Mouse (Mus musculus): ENCODE data around the gene Olfr1392. TPM values are rescaled to one million over a fixed set of nuclear protein-coding genes. Genes with fewer than 3 reads are reported as not detected.
"Not testable (repeated sequence)": the region's sequence is repeated elsewhere in the genome, so short reads cannot be mapped to it uniquely, and the experiment has no call there.

Gene Olfr1392
- polyA plus RNA-seq (2015; fragmentation: Nextera tagmentation; extraction: Ambion mirVana) = 0.10 and 0.15 TPM in 2 replicates

- 70% methylated on average over 1 of the region's 1 CpGs for WGBS
- H3K4me3 ChIP-seq (replicated peaks); H3K27ac ChIP-seq; ATAC-seq (replicated peaks; ENCODE audit: low FRiP score); H3K9ac ChIP-seq; H3K27me3 ChIP-seq; H3K4me1 ChIP-seq; H3K4me2 ChIP-seq; H3K9me3 ChIP-seq (replicated peaks); H3K36me3 ChIP-seq: not testable (repeated sequence)
These were observed at the start of gene Olfr1392 for GRCm38 (mm10) chr11:49284982-49285381. TSS of gene Olfr1392 (plus strand) at chr11:49285282.

GRCm38 (mm10) chr11:49235459-49236207, 49.4 kb upstream of the Olfr1392 start:
- WGBS = 67% methylated on average over 3 of the region's 3 CpGs
- H3K4me3 ChIP-seq (replicated peaks) = no peak overlapping the region
- no peak overlapping the region for H3K27ac ChIP-seq
- H3K4me1 ChIP-seq = no peaks in the 10 kb centered on the region
- no peaks in the 10 kb centered on the region for H3K36me3 ChIP-seq
- 0 out of 2 replicates have a peak, but pooled peaks cover 3% of the 10 kb centered on the region for H3K9me3 ChIP-seq (replicated peaks)
- ATAC-seq (replicated peaks; ENCODE audit: low FRiP score) = no peak
- H3K9ac ChIP-seq = no peak overlapping the region
- H3K27me3 ChIP-seq = no peaks in the 10 kb centered on the region
- no peak overlapping the region for H3K4me2 ChIP-seq

- H3K9ac ChIP-seq = no peak overlapping the region
- 0 out of 2 replicates have a peak, but pooled peaks cover 3% of the 10 kb centered on the region for H3K9me3 ChIP-seq (replicated peaks)
- no peak overlapping the region for H3K4me3 ChIP-seq (replicated peaks)
- no peaks in the 10 kb centered on the region for H3K4me1 ChIP-seq
- no peaks in the 10 kb centered on the region for H3K27me3 ChIP-seq
- 77% methylated on average over 1 of the region's 1 CpGs for WGBS
- no peak for ATAC-seq (replicated peaks; ENCODE audit: low FRiP score)
- H3K4me2 ChIP-seq = no peak overlapping the region
- no peak overlapping the region for H3K27ac ChIP-seq
- H3K36me3 ChIP-seq = no peaks in the 10 kb centered on the region
These were observed 48.2 kb upstream of the Olfr1392 start for GRCm38 (mm10) chr11:49236891-49237290.

GRCm38 (mm10) chr11:49237532-49237931, 47.5 kb upstream of the Olfr1392 start:
- H3K27me3 ChIP-seq = no peaks in the 10 kb centered on the region
- H3K4me3 ChIP-seq (replicated peaks) = no peak overlapping the region
- H3K36me3 ChIP-seq = no peaks in the 10 kb centered on the region
- no peak overlapping the region for H3K9ac ChIP-seq
- no peak overlapping the region for H3K27ac ChIP-seq
- WGBS = 64% methylated on average over 2 of the region's 2 CpGs
- 0 out of 2 replicates have a peak, but pooled peaks cover 3% of the 10 kb centered on the region for H3K9me3 ChIP-seq (replicated peaks)
- H3K4me1 ChIP-seq = no peaks in the 10 kb centered on the region
- H3K4me2 ChIP-seq = no peak overlapping the region
- ATAC-seq (replicated peaks; ENCODE audit: low FRiP score) = no peak

- H3K36me3 ChIP-seq = no peaks in the 10 kb centered on the region
- no peak overlapping the region for H3K9ac ChIP-seq
- no peak overlapping the region for H3K4me3 ChIP-seq (replicated peaks)
- no peak overlapping the region for H3K27ac ChIP-seq
- WGBS = 82% methylated on average over 1 of the region's 1 CpGs
- no peak overlapping the region for H3K4me2 ChIP-seq
- no peaks in the 10 kb centered on the region for H3K27me3 ChIP-seq
- no peak for ATAC-seq (replicated peaks; ENCODE audit: low FRiP score)
- H3K4me1 ChIP-seq = peaks cover 16% of the 10 kb centered on the region
- H3K9me3 ChIP-seq (replicated peaks) = 0 out of 2 replicates have a peak, but pooled peaks cover 3% of the 10 kb centered on the region
These were observed 44.8 kb upstream of the Olfr1392 start for GRCm38 (mm10) chr11:49240310-49240709.

GRCm38 (mm10) chr11:49240874-49241273, 44.2 kb upstream of the Olfr1392 start:
- Histone ChIP-seq H3K9ac (no peak overlapping the region), H3K4me3 (replicated peaks) (no peak overlapping the region), H3K27ac (no peak overlapping the region), H3K9me3 (replicated peaks) (0 out of 2 replicates have a peak, but pooled peaks cover 3% of the 10 kb centered on the region), H3K36me3 (no peaks in the 10 kb centered on the region), H3K4me1 (peaks cover 21% of the 10 kb centered on the region), H3K4me2 (no peak overlapping the region), H3K27me3 (no peaks in the 10 kb centered on the region)
- 80% methylated on average over 4 of the region's 4 CpGs for WGBS
- no peak for ATAC-seq (replicated peaks; ENCODE audit: low FRiP score)

GRCm38 (mm10) chr11:49241471-49241870, 43.6 kb upstream of the Olfr1392 start:
- no peak for ATAC-seq (replicated peaks; ENCODE audit: low FRiP score)
- Histone ChIP-seq H3K4me1 (peaks cover 27% of the 10 kb centered on the region), H3K4me3 (replicated peaks) (no peak overlapping the region), H3K4me2 (no peak overlapping the region), H3K27me3 (no peaks in the 10 kb centered on the region), H3K36me3 (no peaks in the 10 kb centered on the region), H3K27ac (peak overlapping the region; percentile 64), H3K9me3 (replicated peaks) (0 out of 2 replicates have a peak, but pooled peaks cover 3% of the 10 kb centered on the region), H3K9ac (no peak overlapping the region)
- WGBS = 78% methylated on average over 1 of the region's 1 CpGs

GRCm38 (mm10) chr11:49242944-49243626, 42.0 kb upstream of the Olfr1392 start:
- Histone ChIP-seq H3K27ac (peak overlapping the region; percentile 95), H3K27me3 (no peaks in the 10 kb centered on the region), H3K9ac (peak overlapping the region; percentile 47), H3K4me2 (peak overlapping the region; percentile 67), H3K4me1 (peaks cover 40% of the 10 kb centered on the region), H3K4me3 (replicated peaks) (peak overlapping the region; percentile 53), H3K9me3 (replicated peaks) (0 out of 2 replicates have a peak, but pooled peaks cover 3% of the 10 kb centered on the region), H3K36me3 (no peaks in the 10 kb centered on the region)
- 23% methylated on average over 11 of the region's 11 CpGs for WGBS
- no peak for ATAC-seq (replicated peaks; ENCODE audit: low FRiP score)

GRCm38 (mm10) chr11:49243727-49244594, 41.1 kb upstream of the Olfr1392 start, which contains the start of gene Mgat1:
TSS of gene Mgat1 (plus strand) at chr11:49244191.
- Histone ChIP-seq H3K4me3 (replicated peaks) (peak within 1 kb of the TSS; percentile 53), H3K4me1 (peaks cover 48% of the 10 kb centered on the region), H3K9ac (peak within 1 kb of the TSS; percentile 47), H3K27ac (peak within 1 kb of the TSS; percentile 95), H3K9me3 (replicated peaks) (0 out of 2 replicates have a peak, but pooled peaks cover 3% of the 10 kb centered on the region), H3K27me3 (no peaks in the 10 kb centered on the region), H3K4me2 (peak within 1 kb of the TSS; percentile 67), H3K36me3 (no peaks in the 10 kb centered on the region)
- under 1% methylated on average over 56 of the region's 60 CpGs for WGBS
- ATAC-seq (replicated peaks; ENCODE audit: low FRiP score) = peak; percentile 95

- peak overlapping the region; percentile 53 for H3K4me3 ChIP-seq (replicated peaks)
- peak overlapping the region; percentile 47 for H3K9ac ChIP-seq
- H3K4me1 ChIP-seq = peaks cover 54% of the 10 kb centered on the region
- peak overlapping the region; percentile 67 for H3K4me2 ChIP-seq
- 0 out of 2 replicates have a peak, but pooled peaks cover 3% of the 10 kb centered on the region for H3K9me3 ChIP-seq (replicated peaks)
- no peaks in the 10 kb centered on the region for H3K27me3 ChIP-seq
- no peaks in the 10 kb centered on the region for H3K36me3 ChIP-seq
- under 1% methylated on average over 4 of the region's 4 CpGs for WGBS
- ATAC-seq (replicated peaks; ENCODE audit: low FRiP score) = peak; percentile 0; the same call in 1 of the 2 replicates
- H3K27ac ChIP-seq = peak overlapping the region; percentile 95
These were observed 40.5 kb upstream of the Olfr1392 start for GRCm38 (mm10) chr11:49244595-49244930.

- peak overlapping the region; percentile 67 for H3K4me2 ChIP-seq
- H3K4me1 ChIP-seq = peaks cover 60% of the 10 kb centered on the region
- no peak overlapping the region for H3K9ac ChIP-seq
- H3K27ac ChIP-seq = peak overlapping the region; percentile 95
- ATAC-seq (replicated peaks; ENCODE audit: low FRiP score) = no peak
- 23% methylated on average over 7 of the region's 7 CpGs for WGBS
- H3K27me3 ChIP-seq = no peaks in the 10 kb centered on the region
- H3K9me3 ChIP-seq (replicated peaks) = no peaks in the 10 kb centered on the region
- no peaks in the 10 kb centered on the region for H3K36me3 ChIP-seq
- H3K4me3 ChIP-seq (replicated peaks) = peak overlapping the region; percentile 53
These were observed 39.9 kb upstream of the Olfr1392 start for GRCm38 (mm10) chr11:49245176-49245575.

All from kidney, embryonic 15.5 days (tissue).